Mouse (Mus musculus): ENCODE measurements around the gene Polr2l.

DNA sequence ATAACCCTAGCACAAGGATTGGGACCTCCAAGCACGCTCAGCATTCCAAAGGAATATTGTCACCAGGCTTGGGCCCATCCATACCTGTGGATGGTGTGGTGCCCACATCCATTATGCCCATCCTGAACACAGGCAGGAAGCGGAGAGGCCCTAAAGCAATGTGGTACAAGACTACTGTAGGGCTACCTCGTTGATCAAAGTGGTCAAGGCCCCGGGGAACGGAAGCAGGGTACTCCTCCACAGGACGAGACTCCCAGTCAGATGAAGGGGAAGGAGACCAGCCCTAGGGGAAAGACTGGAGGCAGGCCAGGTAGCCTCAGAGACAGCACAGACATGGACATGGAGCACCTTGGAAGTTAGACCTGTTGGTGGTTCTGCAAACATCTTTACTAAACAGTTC lies 2.2 kb downstream of the Polr2l start:
- TF ChIP-seq CTCF (conservative IDR thresholded peaks at IDR 0.05; ENCODE audit: low read length) (no peak), NANOG (IDR thresholded peaks at IDR 0.05; ENCODE audit: borderline replicate concordance, low read length) (no peak)
